Mouse (Mus musculus): ENCODE measurements around the gene Stxbp1. TPM values are rescaled to one million over a fixed set of nuclear protein-coding genes. Genes with fewer than 3 reads are reported as not detected.

Gene Stxbp1
- polyA plus RNA-seq, 1 experiment from 2014 or later = 19.6 TPM

- Histone ChIP-seq H3K9ac (replicated peaks; ENCODE audit: low read length) (peak within 1 kb of the TSS; percentile 92), H3K36me3 (ENCODE audit: insufficient read depth, low read length) (no peaks in the 10 kb centered on the region), H3K27ac (ENCODE audit: low read length) (peak within 1 kb of the TSS; percentile 95), H3K9me3 (ENCODE audit: low read length) (no peaks in the 10 kb centered on the region), H3K4me2 (replicated peaks; ENCODE audit: low read depth, low read length) (peak within 1 kb of the TSS; percentile 98), H3K4me1 (ENCODE audit: insufficient read depth, low read length) (peaks cover 63% of the 10 kb centered on the region), H3K4me3 (ENCODE audit: low read length) (peak within 1 kb of the TSS; percentile 87), H3K27me3 (ENCODE audit: insufficient read depth, low read length) (no peaks in the 10 kb centered on the region)
- under 1% methylated on average over 66 of the region's 68 CpGs for WGBS
- peak; percentile 88 for ATAC-seq (ENCODE audit: low FRiP score, low TSS enrichment)
Observed at GRCm38 (mm10) chr2:32875675-32876489, 28.8 kb upstream of the Stxbp1 start, which contains the start of gene Fam129b. Gene Fam129b, plus strand, starts transcription at chr2:32876114.

DNA sequence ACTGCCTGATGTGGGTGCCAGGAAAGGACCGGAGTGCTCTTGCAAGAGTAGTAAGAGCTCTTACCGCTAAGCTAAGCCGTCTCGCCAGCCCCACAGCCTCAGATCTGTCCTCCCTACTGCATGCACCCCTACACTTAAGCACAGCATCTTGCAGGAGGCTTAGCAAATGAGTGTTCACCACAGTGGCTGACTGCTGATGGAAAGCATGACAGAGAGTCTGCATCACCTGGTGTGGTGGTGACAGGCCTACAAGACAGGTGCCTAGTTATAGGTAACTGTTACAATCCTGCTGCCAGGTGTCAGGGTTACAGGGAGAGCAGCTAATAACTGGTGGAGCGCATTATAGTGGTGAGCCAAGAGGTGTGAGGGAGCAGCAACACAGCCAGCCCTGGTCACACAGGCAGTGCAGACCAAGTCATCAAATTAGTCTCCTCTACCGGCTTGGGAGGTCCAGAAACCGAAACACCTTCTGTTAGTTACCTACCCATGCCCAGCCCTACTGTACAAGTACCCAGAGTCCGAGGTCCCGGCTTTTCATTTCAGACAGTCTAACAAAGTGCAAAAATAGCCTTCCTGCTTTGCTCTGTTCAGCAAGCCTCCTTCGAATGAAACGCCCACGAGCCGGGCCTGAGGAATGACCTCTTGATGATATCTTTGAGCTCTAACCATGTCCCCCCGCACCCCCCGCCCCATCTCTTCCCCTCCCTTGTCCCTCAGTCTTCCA lies 28.1 kb upstream of the Stxbp1 start:
- Histone ChIP-seq H3K4me2 (replicated peaks; ENCODE audit: low read depth, low read length) (peak overlapping the region; percentile 98), H3K27ac (ENCODE audit: low read length) (peak overlapping the region; percentile 95), H3K36me3 (ENCODE audit: insufficient read depth, low read length) (no peaks in the 10 kb centered on the region), H3K4me1 (ENCODE audit: insufficient read depth, low read length) (peaks cover 59% of the 10 kb centered on the region), H3K9me3 (ENCODE audit: low read length) (no peaks in the 10 kb centered on the region), H3K4me3 (ENCODE audit: low read length) (peak overlapping the region; percentile 87), H3K27me3 (ENCODE audit: insufficient read depth, low read length) (no peaks in the 10 kb centered on the region), H3K9ac (replicated peaks; ENCODE audit: low read length) (peak overlapping the region; percentile 92)
- ATAC-seq (ENCODE audit: low FRiP score, low TSS enrichment) = peak; percentile 10
- 9% methylated on average over 15 of the region's 15 CpGs for WGBS

GRCm38 (mm10) chr2:32874070-32874469 lies 27.0 kb upstream of the Stxbp1 start:
- H3K4me2 ChIP-seq (replicated peaks; ENCODE audit: low read depth, low read length) = no peak overlapping the region
- peaks cover 54% of the 10 kb centered on the region for H3K4me1 ChIP-seq (ENCODE audit: insufficient read depth, low read length)
- H3K4me3 ChIP-seq (ENCODE audit: low read length) = no peak overlapping the region

DNA sequence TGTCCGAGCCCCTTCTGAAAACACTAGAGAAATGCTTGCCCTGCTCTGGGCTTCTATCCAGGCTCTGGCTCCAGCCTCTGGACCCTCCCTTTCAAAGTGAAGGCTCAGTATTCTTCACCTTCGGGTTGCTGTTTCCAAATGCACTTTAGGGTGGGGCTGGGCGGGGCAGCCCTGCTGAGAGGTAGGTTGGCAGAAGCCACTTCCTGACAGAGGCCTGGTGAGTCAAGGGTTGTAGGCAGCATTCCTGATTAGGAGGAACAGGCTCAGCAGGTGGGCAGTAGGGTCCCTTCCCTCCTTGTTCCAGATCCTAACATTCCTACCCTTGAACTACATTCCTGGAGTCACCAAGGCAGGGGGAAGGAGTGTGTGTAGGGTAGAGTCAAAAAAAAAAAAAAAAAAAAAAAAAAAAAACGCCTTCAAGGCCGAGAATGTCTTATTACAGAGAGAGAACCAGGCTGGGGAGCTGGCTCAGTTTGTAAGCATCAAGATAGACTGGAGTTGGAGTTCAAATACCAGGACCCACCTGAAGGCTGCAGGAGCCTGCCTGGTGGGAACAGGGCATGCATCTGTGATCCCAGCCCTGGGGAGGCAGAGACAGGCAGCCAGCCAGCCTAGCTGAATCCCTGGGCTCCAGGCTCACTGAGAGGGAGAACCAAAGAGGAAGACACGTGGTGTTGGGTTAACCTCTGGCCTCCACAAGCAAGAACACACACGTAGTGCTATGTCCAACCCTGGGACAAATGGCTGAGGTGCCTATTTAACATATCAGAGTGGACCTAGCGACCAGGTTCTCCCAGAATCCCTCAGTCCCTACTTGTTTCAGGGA lies 23.4 kb upstream of the Stxbp1 start:
- Histone ChIP-seq H3K27me3 (ENCODE audit: insufficient read depth, low read length) (no peaks in the 10 kb centered on the region), H3K9ac (replicated peaks; ENCODE audit: low read length) (no peak overlapping the region), H3K27ac (ENCODE audit: low read length) (peak overlapping the region; percentile 38), H3K9me3 (ENCODE audit: low read length) (no peaks in the 10 kb centered on the region), H3K36me3 (ENCODE audit: insufficient read depth, low read length) (no peaks in the 10 kb centered on the region), H3K4me2 (replicated peaks; ENCODE audit: low read depth, low read length) (no peak overlapping the region), H3K4me3 (ENCODE audit: low read length) (no peak overlapping the region), H3K4me1 (ENCODE audit: insufficient read depth, low read length) (peaks cover 26% of the 10 kb centered on the region)
- no peak for ATAC-seq (ENCODE audit: low FRiP score, low TSS enrichment)
- WGBS = 39% methylated on average over 8 of the region's 8 CpGs

More at GRCm38 (mm10) chr2:32874070-32874469, 27.0 kb upstream of the Stxbp1 start:
- no peaks in the 10 kb centered on the region for H3K36me3 ChIP-seq (ENCODE audit: insufficient read depth, low read length)
- 59% methylated on average over 3 of the region's 3 CpGs for WGBS
- H3K27ac ChIP-seq (ENCODE audit: low read length) = peak overlapping the region; percentile 23; the same call in 1 of the 2 replicates
- ATAC-seq (ENCODE audit: low FRiP score, low TSS enrichment) = no peak
- H3K9ac ChIP-seq (replicated peaks; ENCODE audit: low read length) = 0 out of 2 replicates have a peak overlapping the region, but pooled peaks have one; percentile 27
- H3K9me3 ChIP-seq (ENCODE audit: low read length) = no peaks in the 10 kb centered on the region
- no peaks in the 10 kb centered on the region for H3K27me3 ChIP-seq (ENCODE audit: insufficient read depth, low read length)

DNA sequence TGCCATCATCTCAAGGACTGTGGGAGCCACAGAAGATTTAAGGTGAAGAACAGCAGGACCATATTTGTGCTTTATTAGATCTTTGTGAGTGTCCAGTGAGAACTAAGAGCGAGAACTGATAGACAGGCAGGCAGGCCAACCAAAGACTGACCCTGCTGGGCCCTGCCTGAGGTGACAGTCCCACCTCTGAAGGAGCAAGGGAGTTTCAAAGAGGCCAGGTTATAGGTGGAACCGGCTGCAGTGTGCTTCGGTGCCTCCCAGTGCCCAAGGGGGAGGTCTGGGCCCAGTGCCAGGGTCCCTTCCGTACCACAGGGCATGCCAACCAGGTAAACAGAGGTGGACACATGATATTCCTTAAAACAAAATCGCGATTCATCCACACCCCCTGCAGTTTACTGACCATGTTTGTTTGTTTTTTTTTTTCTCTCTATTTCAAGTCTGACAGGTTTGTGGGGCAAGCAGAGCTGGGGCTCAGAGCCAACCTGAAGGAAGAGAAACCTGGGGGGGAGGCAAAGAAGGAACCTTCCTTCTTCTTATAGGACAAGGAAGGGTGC lies 22.8 kb upstream of the Stxbp1 start:
- no peak overlapping the region for H3K9ac ChIP-seq (replicated peaks; ENCODE audit: low read length)
- H3K4me1 ChIP-seq (ENCODE audit: insufficient read depth, low read length) = peaks cover 19% of the 10 kb centered on the region
- H3K4me3 ChIP-seq (ENCODE audit: low read length) = no peak overlapping the region
- no peaks in the 10 kb centered on the region for H3K27me3 ChIP-seq (ENCODE audit: insufficient read depth, low read length)
- peak overlapping the region; percentile 38 for H3K27ac ChIP-seq (ENCODE audit: low read length)
- H3K4me2 ChIP-seq (replicated peaks; ENCODE audit: low read depth, low read length) = no peak overlapping the region
- 50% methylated on average over 6 of the region's 6 CpGs for WGBS
- no peaks in the 10 kb centered on the region for H3K36me3 ChIP-seq (ENCODE audit: insufficient read depth, low read length)
- ATAC-seq (ENCODE audit: low FRiP score, low TSS enrichment) = no peak
- no peaks in the 10 kb centered on the region for H3K9me3 ChIP-seq (ENCODE audit: low read length)

- no peaks in the 10 kb centered on the region for H3K9me3 ChIP-seq (ENCODE audit: low read length)
- 72% methylated on average over 4 of the region's 4 CpGs for WGBS
- H3K27ac ChIP-seq (ENCODE audit: low read length) = no peak overlapping the region
- H3K27me3 ChIP-seq (ENCODE audit: insufficient read depth, low read length) = no peaks in the 10 kb centered on the region
- H3K4me3 ChIP-seq (ENCODE audit: low read length) = no peak overlapping the region
- 0 out of 2 replicates have a peak, but pooled peaks cover 6% of the 10 kb centered on the region for H3K4me1 ChIP-seq (ENCODE audit: insufficient read depth, low read length)
- ATAC-seq (ENCODE audit: low FRiP score, low TSS enrichment) = no peak
- no peak overlapping the region for H3K4me2 ChIP-seq (replicated peaks; ENCODE audit: low read depth, low read length)
- H3K36me3 ChIP-seq (ENCODE audit: insufficient read depth, low read length) = no peaks in the 10 kb centered on the region
- H3K9ac ChIP-seq (replicated peaks; ENCODE audit: low read length) = no peak overlapping the region
Observed at GRCm38 (mm10) chr2:32867354-32867753, 20.3 kb upstream of the Stxbp1 start.

GRCm38 (mm10) chr2:32864755-32865154 lies 17.7 kb upstream of the Stxbp1 start:
- no peaks in the 10 kb centered on the region for H3K36me3 ChIP-seq (ENCODE audit: insufficient read depth, low read length)
- H3K4me1 ChIP-seq (ENCODE audit: insufficient read depth, low read length) = 0 out of 2 replicates have a peak, but pooled peaks cover 2% of the 10 kb centered on the region
- no peak overlapping the region for H3K4me2 ChIP-seq (replicated peaks; ENCODE audit: low read depth, low read length)
- ATAC-seq (ENCODE audit: low FRiP score, low TSS enrichment) = no peak
- H3K27me3 ChIP-seq (ENCODE audit: insufficient read depth, low read length) = no peaks in the 10 kb centered on the region
- 65% methylated on average over 2 of the region's 2 CpGs for WGBS
- H3K9ac ChIP-seq (replicated peaks; ENCODE audit: low read length) = no peak overlapping the region
- H3K9me3 ChIP-seq (ENCODE audit: low read length) = no peaks in the 10 kb centered on the region
- H3K27ac ChIP-seq (ENCODE audit: low read length) = no peak overlapping the region
- H3K4me3 ChIP-seq (ENCODE audit: low read length) = no peak overlapping the region

DNA sequence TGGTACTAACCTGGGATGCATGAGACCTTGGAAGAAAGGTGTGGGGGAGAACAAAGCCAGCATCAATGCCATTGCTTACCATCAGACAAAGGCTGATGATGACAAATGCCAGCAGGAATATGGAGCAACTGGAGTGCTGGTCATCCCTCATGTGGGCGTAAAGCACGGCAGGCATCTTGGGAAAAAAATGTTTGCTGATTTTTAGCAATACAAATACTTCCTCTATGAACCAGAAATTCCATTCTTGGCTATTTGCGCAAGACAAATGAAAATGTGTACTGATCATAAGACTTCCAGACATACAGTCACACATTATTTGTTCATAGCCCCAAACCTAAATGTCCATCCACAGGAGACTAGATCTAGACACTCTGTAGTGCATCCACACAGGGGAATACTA lies 16.3 kb upstream of the Stxbp1 start:
- 95% methylated on average over 3 of the region's 3 CpGs for WGBS
- H3K4me2 ChIP-seq (replicated peaks; ENCODE audit: low read depth, low read length) = no peak overlapping the region
- H3K4me3 ChIP-seq (ENCODE audit: low read length) = no peak overlapping the region
- no peak overlapping the region for H3K27ac ChIP-seq (ENCODE audit: low read length)
- H3K27me3 ChIP-seq (ENCODE audit: insufficient read depth, low read length) = no peaks in the 10 kb centered on the region
- no peaks in the 10 kb centered on the region for H3K9me3 ChIP-seq (ENCODE audit: low read length)
- no peak for ATAC-seq (ENCODE audit: low FRiP score, low TSS enrichment)
- no peaks in the 10 kb centered on the region for H3K36me3 ChIP-seq (ENCODE audit: insufficient read depth, low read length)
- H3K4me1 ChIP-seq (ENCODE audit: insufficient read depth, low read length) = no peaks in the 10 kb centered on the region
- H3K9ac ChIP-seq (replicated peaks; ENCODE audit: low read length) = no peak overlapping the region

- no peak overlapping the region for H3K4me2 ChIP-seq (replicated peaks; ENCODE audit: low read depth, low read length)
- no peaks in the 10 kb centered on the region for H3K27me3 ChIP-seq (ENCODE audit: insufficient read depth, low read length)
- no peak overlapping the region for H3K27ac ChIP-seq (ENCODE audit: low read length)
Observed at GRCm38 (mm10) chr2:32860799-32861198, 13.8 kb upstream of the Stxbp1 start.

More at GRCm38 (mm10) chr2:32860799-32861198, 13.8 kb upstream of the Stxbp1 start:
- no peak overlapping the region for H3K9ac ChIP-seq (replicated peaks; ENCODE audit: low read length)
- H3K9me3 ChIP-seq (ENCODE audit: low read length) = no peaks in the 10 kb centered on the region
- H3K36me3 ChIP-seq (ENCODE audit: insufficient read depth, low read length) = no peaks in the 10 kb centered on the region
- WGBS = 77% methylated on average over 8 of the region's 8 CpGs
- no peak for ATAC-seq (ENCODE audit: low FRiP score, low TSS enrichment)
- H3K4me1 ChIP-seq (ENCODE audit: insufficient read depth, low read length) = no peaks in the 10 kb centered on the region
- H3K4me3 ChIP-seq (ENCODE audit: low read length) = no peak overlapping the region

Measured in kidney, embryonic 16.5 days (tissue).